Mouse (Mus musculus) E14TG2a.4 (cell line): ENCODE data around the gene Col4a3bp.

Experiments used
- H3K27me3 ChIP-seq: 2 replicates; pipeline ENCODE4 v1.6.1; 2014; ENCODE audit warnings: low read length, control low read depth; ENCODE audit not compliant: insufficient read depth
- H3K36me3 ChIP-seq: 2 replicates; pipeline ENCODE4 v1.6.1; 2014; ENCODE audit warnings: low read length, control low read depth; ENCODE audit not compliant: insufficient read depth
- H3K4me1 ChIP-seq: replicated peaks from 2 replicates; pipeline ENCODE4 v1.6.1; 2014; ENCODE audit warnings: low read depth, low read length, control low read depth
- H3K4me3 ChIP-seq: replicated peaks from 2 replicates; pipeline ENCODE4 v1.5.1; 2014; ENCODE audit warnings: mild to moderate bottlenecking, low read length
- H3K9me3 ChIP-seq: 2 replicates; pipeline ENCODE4 v1.6.1; 2014; ENCODE audit warnings: low read length, control low read depth
- CTCF ChIP-seq: conservative IDR thresholded peaks from 2 replicates; pipeline ENCODE4 v1.5.1; 2014; ENCODE audit warnings: low read length
- NANOG ChIP-seq: IDR thresholded peaks from 2 replicates; pipeline ENCODE4 v1.6.1; 2014; ENCODE audit warnings: borderline replicate concordance, low read length, mixed read lengths
- POU5F1 ChIP-seq: IDR thresholded peaks from 2 replicates; pipeline ENCODE4 v1.6.1; 2014; ENCODE audit warnings: low read length, borderline replicate concordance

Gene Col4a3bp

GRCm38 (mm10) chr13:96680163-96681087, 138.0 kb downstream of the Col4a3bp start:
- TF ChIP-seq NANOG = no peak
- no peak for TF ChIP-seq POU5F1
- TF ChIP-seq CTCF = no peak
- H3K27me3 ChIP-seq = no peaks in the 10 kb centered on the region
- no peaks in the 10 kb centered on the region for H3K9me3 ChIP-seq
- no peaks in the 10 kb centered on the region for H3K36me3 ChIP-seq
- H3K4me1 ChIP-seq = peaks cover 27% of the 10 kb centered on the region
- H3K4me3 ChIP-seq = no peak overlapping the region

GRCm38 (mm10) chr13:96681088-96681620, 138.7 kb downstream of the Col4a3bp start:
- Histone ChIP-seq H3K36me3 (no peaks in the 10 kb centered on the region), H3K4me1 (peaks cover 21% of the 10 kb centered on the region), H3K9me3 (no peaks in the 10 kb centered on the region), H3K4me3 (no peak overlapping the region), H3K27me3 (no peaks in the 10 kb centered on the region)
- TF ChIP-seq CTCF = no peak
- TF ChIP-seq POU5F1 = no peak
- TF ChIP-seq NANOG = no peak

- no peaks in the 10 kb centered on the region for H3K27me3 ChIP-seq
Observed at GRCm38 (mm10) chr13:96684779-96685178, 142.4 kb downstream of the Col4a3bp start.

GRCm38 (mm10) chr13:96687261-96687660, 144.8 kb downstream of the Col4a3bp start:
- no peak for TF ChIP-seq CTCF
- TF ChIP-seq NANOG = no peak
- TF ChIP-seq POU5F1 = no peak
- peaks cover 14% of the 10 kb centered on the region for H3K4me1 ChIP-seq
- no peaks in the 10 kb centered on the region for H3K9me3 ChIP-seq
- no peaks in the 10 kb centered on the region for H3K27me3 ChIP-seq
- no peak overlapping the region for H3K4me3 ChIP-seq
- no peaks in the 10 kb centered on the region for H3K36me3 ChIP-seq

More at GRCm38 (mm10) chr13:96684779-96685178, 142.4 kb downstream of the Col4a3bp start:
- Histone ChIP-seq H3K36me3 (no peaks in the 10 kb centered on the region), H3K9me3 (no peaks in the 10 kb centered on the region), H3K4me1 (peaks cover 10% of the 10 kb centered on the region), H3K4me3 (no peak overlapping the region)
- TF ChIP-seq NANOG (no peak), CTCF (no peak), POU5F1 (no peak)
